Mouse (Mus musculus): ENCODE data around the gene Aff3.

Gene Aff3

DNA sequence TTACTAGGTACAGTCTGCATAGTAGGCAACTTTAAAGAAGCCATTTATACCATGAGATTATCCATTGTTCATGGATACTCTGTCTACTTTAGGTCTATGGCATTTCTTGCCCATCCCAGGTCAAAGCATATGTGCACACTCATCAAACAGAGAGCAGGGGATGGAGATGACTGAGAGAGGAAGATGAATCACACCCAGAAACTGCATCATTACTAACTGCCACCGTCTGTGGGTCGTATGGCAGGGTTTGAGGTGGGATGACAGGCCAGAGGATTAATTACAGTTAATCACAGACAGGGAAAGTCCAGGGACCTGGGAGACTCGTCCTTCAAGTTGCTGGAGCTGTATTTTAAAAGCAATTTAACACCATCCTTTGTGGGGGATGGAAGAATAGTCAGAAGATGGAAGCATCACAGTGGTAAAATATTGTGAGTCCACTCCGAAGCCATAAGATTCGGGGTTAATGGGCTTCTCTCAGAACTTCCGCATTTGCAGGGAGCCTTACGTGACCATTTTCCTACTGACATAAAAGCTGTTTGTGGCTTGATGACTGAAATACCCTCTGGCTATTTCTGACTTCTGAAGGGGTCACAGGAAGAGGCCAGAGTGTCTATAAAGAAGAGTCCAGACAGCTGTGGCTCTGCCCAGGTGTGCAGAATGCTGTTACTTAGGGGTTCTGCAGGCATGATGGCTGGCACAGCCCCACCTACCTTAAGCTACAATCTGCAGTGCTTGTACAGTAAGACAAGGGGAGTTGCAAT lies 427.5 kb downstream of the Aff3 start:
- no peak for DNase-seq (ENCODE audit: low spot score)

DNA sequence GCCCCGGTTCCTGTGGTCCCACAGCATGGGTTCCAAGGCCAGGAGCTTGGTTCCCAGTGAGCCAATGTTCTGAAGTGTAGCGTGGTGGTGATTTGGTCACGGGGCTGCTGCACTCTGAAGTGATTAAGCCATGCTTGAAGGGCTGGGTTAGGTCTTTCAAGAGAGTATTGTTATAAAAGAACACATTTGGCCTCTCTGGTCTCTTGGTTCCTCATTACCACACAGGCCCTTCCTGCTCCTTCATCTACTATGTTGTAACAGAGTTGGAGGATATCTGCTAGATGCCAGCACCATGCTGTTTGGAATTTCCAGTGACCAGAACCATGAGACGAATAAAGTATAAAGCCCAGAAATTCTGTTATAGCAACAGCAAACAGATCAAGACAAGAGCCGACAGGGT lies 431.6 kb downstream of the Aff3 start:
- DNase-seq (ENCODE audit: low spot score) = no peak

DNA sequence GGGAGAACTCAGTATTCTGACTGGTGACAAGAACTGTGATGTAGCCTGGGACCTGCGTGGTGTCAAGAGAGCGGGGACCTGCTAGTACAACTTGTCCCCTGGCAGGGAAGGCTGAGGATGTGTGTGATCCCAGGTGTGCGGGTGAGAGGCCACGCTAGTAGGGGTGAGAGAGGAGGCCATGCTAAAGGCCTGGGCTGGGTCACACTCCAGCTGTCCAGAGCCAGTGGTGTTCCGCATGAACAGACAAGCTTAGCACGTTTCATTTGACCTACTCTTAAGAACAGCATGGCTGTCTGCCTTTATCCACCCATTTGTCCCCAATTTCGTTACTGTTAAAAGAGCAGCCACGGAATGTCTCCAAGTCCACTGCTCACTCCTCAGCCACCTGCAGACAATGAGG lies 434.7 kb downstream of the Aff3 start:
- no peak for DNase-seq (ENCODE audit: low spot score)

DNA sequence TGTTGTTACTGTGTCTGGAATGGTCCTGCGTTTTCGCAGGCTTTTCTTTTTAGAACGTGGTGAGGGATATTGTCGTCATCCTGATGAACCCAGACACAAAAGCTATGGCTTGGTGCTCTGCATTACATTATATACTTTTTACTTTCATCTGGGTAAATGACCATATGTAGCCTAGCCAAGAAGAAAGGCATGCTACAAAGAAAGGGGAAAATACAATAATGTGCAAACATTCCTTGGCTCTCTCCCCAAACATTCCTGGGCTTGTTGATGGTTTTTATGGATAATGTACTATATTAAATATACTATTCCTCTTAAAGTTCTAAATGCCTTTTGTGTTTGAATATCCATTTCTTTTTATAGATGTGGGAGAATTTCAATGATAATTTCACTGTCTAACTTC lies 435.9 kb downstream of the Aff3 start:
- no peak for DNase-seq (ENCODE audit: low spot score)

DNA sequence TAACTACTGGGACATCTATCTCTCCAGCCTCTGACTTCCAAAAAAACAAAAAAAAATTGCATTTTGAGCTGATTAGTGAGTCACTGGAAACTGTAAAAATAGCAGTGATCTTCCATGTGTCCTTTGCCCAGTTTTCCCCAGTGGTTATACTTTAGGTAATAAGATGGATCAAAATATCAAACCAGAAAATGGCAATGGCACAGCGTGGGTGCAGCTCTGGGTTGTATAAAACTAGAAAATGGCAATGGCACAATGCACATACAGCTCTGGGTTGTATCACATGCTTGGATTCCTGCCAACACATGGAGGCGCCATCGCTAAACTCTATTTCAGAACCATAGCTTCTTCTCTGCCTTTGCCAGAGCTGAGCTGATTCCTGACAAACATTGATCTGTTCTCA lies 439.6 kb downstream of the Aff3 start:
- no peak for DNase-seq (ENCODE audit: low spot score)

DNA sequence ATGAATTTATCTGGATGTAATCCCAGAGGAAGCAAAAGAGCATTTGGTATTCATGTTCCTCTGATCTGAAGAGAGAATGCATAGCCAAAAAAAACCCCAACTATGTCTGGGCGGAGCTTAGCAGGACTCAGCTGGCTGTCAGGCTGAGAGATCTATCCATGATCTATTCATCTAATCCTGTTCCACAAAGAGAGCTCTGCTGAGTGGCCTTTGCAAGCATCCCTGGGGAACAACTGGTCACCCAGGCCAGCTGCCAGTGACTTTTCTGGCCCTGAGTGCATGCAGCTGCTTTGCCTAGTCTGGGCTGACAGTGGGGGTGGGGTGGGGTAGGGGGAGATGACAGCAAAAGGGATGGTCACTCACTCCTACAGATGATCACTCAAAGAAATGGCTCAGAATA lies 442.6 kb downstream of the Aff3 start:
- no peak for DNase-seq (ENCODE audit: low spot score)

DNA sequence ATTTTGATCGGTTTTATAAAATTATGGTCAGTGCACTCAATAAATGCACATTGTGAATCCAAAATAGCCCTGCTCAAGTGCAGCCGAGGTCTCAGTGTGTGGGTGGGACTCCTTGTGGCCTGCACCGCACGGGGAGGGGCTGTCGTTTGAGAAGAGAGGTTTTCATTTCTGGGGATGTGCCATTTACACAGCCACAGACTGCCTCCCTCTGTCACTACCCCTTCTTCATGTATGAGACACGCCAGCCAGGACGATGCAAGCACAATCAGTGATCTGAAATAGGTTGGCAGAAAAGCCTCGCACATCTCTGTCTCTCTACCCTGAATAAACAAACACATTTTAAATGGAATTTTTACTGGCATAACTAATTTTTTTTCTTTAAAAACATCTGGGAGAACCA lies 443.3 kb downstream of the Aff3 start:
- DNase-seq (ENCODE audit: low spot score) = no peak

DNA sequence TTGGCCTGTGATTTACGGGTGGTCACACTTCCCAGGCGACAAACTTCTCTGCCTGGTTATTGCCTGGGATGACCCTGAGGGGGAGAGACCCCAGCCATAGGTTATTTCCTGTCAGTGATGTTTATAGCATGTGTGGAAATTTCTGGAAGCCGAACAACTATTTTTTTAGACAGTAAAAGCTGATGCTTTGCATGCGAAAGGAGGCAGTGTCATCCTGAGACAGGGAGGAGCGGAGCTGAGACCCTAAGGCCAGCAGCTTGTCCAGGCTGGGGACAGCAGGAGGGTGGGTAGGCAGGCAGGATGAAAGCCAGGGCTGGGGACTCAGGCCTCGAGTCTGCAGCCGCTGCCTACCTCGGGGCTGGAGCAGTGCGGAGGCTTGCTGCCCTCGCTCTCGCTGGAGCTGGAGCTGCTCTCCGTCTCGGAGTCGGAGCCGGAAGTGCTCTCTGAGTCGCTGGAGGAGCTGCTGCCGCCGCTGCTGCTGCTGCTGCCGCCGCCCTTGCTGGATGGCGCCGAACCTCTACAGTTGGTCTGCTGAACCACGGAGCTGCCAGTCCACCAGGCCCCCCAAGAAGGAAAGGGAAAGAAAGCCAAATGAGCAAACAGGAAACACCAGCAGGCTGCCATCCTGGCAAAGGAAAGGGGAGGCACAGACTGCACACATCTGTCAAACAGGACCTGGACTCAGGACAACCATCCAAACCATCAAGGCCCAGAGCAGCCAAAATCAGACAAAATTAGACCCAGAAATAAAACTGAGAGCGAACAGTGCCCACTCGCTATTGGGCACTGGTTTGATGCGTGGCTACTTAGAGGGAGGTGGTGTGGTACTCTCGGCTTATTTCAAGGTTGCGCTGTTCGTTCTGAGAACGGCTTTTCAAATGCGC lies 446.6 kb downstream of the Aff3 start:
- no peak for DNase-seq (ENCODE audit: low spot score)

DNA sequence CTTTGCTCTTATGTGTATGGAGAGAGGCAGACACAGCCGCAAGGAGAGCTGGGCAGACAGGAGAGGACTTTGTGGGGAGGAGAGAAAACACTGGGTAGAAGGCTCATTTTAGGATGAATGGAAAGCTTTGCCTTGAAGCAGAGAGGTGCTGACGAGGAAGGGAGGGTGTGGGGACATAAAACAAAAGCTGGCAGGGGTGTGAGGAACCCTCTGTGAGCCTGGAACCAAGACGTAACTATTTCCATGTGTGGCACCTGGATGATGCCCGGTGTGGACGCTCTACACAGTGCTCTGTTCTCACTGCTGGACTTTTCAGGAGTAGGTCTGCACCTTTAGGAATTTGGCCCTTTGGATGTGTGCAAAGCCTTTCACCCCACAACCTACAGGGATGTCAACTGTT lies 447.7 kb downstream of the Aff3 start:
- no peak for DNase-seq (ENCODE audit: low spot score)

DNA sequence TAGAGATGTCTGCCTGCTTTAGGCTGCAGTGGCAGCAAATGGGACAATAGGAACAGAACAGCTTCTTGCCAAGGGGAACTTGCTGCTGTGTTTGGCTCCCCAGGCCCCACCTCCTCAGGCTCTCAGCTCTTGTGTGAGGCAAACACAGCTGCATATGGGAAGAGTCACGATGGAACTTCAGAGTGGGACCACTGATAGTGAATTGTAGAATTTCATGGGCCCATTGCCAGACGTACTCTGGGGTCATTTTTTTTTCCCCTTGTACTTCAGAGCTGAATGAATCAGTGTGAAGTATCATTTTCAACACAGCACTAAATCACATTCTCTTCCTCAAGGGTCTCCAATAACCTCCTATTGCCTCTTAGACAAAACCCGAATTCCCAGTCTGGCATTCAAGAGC lies 451.4 kb downstream of the Aff3 start:
- DNase-seq (ENCODE audit: low spot score) = no peak

DNA sequence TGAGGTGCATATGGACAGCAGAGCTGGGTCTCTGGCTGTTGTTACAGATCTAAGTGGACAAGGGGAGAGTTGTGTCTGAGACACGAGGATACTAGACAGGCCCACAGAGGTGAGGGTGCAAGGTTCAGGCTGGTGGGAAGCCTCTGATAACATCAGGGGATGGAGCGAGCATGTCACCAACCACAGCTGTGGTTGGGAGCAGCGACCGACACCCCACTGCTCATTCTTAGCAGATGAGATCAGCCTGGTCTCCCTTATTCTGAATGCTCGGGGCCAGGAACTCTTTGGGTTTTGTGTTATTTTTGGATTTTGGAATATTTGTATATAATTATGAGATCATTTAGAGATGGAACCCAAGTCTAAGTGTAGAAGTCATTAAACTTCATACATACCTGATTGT lies 452.4 kb downstream of the Aff3 start:
- DNase-seq (ENCODE audit: low spot score) = no peak

DNA sequence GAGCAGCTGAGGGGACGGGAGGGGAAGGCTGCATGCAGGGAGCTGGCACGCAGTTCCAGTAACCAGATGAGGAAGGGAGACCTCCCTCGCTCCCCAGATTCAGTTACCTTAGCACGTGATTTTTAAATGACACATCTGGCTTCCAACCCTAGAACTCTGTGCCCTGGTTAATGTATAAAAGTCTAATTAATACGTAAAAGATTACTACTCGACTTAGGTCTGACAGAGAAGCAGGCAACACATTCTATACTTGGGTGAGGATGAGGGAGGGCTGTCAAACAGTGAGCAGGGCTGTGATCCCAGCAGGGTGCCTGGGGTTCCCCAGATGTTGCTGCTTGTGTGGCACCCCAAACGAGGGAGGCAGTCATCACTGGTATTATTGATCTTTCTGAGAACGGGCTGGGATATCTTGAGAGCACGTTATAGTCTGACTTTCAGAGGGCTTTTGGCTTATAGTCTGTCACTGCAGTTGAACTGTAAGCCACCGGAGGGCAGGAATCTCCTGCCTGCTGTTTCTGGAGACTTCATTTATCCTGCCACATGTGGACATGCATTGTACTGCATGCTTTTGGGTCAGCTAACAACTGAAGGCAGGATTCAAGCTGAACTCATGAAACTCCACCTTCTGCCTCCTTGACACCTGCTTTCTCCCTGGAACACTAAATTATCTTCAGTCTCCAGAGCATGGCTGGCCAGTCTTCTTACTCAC lies 462.1 kb downstream of the Aff3 start:
- peak; percentile 3 for DNase-seq (ENCODE audit: low spot score)

DNA sequence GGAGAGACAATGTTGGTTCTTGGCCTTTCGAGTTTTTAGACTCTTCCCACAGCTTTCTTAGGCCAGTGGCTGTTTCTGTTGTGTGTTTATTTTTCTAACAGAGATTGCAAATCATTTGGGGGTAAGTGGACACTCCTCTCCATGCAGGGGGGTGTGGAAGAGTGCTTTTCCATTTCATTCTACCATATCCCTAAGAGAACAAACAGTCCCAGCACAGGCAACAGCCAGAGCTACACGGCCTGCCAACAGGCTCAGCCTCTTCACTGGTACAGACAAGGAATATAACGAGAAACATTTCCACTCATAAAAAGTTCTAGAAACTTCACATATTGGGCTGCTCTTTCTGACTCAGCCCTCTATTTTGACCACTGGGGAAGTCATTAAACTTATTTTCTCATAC lies 463.0 kb downstream of the Aff3 start:
- no peak for DNase-seq (ENCODE audit: low spot score)

DNA sequence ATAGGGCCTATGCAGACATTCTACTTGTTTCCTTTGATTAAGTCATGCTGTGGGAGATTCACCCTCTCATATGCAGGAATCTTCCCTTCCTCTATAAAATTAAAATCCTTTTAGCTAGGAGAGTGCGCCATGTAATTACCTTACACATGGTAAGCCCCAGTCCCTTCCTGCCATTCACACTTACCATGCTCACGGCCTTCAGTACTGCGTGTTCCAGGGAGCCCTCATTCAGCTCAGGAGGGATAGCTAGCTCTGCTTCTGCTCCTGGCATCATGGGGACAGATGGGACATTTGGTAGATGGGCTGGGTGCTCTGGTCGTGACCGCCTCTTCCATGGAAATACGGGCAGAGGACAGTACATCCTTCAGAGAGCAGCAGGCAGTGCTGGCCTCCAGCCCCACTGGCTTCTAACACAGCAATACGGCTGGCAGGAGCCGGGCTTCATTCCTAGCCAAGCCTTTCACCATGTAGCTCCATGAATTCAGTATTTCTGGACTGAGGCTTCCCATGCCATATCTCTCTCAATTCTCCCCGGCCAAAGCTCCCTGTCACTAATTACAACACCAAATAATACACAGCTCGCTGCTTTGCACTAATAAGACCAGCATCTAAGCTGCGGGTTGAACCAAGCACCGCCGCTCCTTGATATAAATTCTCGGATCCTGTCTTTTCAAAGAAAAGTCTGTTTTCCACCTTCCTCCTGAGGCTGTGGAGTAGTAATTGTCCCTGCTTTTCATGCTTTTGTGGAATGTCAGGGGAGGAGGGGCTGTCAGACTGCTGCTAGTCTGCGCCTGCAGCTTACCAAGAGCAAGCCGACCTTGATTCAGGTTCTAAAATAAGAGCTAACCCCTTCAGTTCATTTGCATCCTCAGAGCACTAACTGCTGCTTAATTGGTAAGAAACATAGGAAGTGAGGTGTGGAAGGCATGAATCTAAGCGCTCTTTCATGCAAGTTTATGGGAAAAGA lies 464.8 kb downstream of the Aff3 start:
- DNase-seq (ENCODE audit: low spot score) = no peak

DNA sequence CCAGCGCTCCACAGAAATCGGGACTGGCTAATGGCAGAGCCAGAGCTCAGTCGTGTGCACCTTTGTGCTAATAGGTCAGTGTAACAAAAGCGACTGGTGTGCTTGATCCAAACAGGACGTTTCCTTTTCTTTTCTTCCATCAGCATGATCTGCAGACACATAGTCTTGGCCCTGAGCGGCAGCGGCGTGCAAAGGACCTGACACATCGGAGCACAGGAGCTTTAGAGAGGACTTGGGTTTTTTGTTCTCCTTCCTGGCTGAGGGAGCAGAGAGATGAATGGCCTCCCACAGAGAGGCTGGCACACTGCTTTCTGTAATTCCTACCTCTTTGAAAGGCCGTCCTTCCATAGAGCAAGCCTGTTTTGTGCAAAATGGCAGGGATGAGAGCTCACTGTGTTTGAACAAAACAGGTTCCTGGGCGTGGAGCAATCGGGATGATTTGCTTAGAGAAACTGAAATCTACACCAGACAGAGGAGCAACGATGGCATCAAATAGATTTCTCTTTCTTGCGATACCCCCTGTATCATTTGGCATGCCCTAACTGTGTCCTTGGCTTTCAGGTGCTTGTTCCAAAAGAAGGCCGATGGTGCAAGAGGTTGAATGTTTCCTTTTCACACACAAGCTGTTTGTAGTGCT lies 466.2 kb downstream of the Aff3 start:
- no peak for DNase-seq (ENCODE audit: low spot score)

DNA sequence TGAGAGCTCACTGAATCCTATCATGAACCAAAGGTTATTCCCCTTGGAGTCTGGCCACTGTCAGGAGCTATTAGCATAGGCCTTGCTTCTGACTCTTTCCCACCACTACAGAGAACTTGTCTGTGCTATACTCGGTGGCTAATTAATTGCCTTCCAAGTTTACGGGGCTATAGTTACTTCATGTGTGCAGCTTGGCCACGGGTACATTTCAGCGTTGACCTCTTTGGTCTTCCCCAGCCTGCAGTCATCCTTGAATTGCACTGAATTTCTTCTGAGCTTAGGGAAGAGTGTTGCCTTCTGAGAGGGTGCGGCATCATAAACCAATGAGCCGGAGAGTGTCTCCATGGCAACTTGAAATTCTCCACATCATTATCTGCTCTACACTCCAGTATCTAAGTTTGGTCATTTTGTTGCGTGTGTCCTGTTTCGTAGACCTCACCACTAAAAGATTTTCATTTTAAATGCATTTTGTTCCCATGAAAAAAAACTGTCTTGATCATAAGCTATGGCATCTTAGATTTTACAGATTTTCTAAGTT lies 467.5 kb downstream of the Aff3 start:
- no peak for DNase-seq (ENCODE audit: low spot score)

DNA sequence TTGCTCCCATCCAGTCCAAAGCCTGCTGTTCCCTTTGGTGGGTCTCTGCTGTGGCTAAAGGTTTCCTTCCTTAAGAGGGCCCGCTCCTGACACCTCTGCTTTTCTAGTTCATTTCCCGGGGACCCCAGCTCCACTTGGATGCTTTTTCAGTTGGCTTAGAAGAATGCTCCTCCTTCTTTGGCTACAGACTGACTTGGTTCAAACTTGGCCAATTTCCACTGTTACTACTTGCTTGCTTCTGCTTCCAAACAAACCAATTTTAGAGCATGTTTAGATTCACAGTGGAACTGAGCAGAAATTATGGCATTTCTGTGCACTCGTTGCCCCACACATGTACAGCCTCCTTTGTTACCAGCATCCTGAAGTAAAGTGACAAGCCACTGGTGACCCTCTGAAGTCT lies 469.0 kb downstream of the Aff3 start:
- no peak for DNase-seq (ENCODE audit: low spot score)

DNA sequence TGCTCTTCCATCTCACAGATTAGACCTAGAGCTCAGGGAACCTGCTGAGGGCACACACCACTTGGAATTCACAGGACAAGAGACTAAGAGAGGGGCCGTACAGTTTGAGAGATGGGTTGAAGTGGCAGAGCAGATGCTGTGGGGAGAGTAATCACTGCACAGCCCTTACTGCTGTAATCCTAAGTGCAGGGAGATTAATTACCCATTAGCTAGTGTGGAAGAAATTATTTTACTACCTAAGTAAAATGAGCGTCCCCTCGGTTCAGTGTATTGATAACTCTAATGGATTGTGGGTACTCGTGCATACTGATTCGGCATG lies 478.6 kb downstream of the Aff3 start:
- no peak for DNase-seq (ENCODE audit: low spot score)

DNA sequence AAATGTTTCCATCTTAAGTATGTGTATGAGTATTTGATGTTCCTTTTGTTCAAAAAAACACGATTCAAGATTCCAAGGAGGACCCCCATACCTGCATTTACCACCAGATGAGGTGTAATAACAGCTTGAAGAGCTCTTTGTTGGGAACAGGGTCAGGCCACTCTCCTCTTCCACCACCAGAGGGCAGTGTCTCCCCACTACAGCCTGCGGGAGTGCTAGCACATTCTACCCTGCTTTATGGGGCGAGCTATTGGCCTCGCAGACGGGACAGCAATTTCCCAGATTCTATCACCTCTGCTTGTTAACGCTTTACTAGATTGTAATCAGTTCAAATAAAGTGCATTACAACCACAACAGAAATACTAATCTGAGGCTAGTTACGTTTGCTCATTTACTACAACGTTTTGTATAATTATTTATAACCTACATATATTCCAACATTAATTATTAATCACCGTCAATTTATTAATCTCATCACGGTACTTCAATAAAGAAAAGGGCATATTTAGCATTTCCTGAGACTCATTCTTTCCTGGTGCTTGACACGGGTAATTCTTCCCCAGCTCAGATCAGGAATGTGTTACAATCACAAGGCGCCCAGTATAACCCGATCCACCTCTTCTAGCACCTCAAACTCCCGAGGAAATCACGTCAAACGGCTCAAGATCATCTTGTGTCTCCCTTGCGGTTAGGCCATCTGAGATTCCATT lies 479.1 kb downstream of the Aff3 start:
- peak; percentile 79 for DNase-seq (ENCODE audit: low spot score)

DNA sequence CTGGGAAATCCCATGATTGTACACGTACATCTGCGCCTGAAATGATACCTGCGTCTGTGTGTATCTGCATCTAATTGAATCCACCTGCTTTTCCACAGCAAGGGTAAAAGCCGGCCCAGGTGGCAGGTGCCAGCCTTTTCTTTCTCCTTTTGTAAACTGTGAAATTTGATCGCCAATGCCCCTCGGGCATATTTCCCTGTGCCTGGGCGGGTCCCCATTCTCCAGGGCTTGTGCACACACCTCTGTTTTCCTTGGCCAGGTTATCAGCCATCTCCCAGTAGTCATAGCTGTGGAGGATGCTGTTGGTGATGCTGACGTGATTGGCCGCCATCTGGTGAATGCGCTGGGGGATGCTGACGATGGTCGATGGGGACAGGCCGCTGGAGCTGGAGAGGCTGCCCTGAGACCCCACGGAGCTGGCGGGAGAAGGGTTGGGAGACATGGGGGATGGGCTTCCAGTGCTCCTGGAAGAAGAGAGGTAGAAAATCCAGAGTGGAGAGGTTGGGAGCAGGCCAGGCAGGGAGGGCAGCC lies 483.7 kb downstream of the Aff3 start:
- DNase-seq (ENCODE audit: low spot score) = no peak
